Mouse (Mus musculus): ENCODE measurements around the gene Wfdc3. TPM values are rescaled to one million over a fixed set of nuclear protein-coding genes. Genes with fewer than 3 reads are reported as not detected.

The Wfdc3 gene
- polyA plus RNA-seq, 1 experiment from 2014 or later, result 1.8 TPM

- Histone ChIP-seq H3K27ac (0 out of 2 replicates have a peak overlapping the region, but pooled peaks have one; percentile 22), H3K36me3 (peaks cover 2% of the 10 kb centered on the region), H3K4me1 (replicated peaks) (peaks cover 20% of the 10 kb centered on the region), H3K9ac (no peak overlapping the region), H3K27me3 (replicated peaks) (no peaks in the 10 kb centered on the region), H3K4me2 (replicated peaks) (no peak overlapping the region), H3K4me3 (replicated peaks) (no peak overlapping the region), H3K9me3 (no peaks in the 10 kb centered on the region)
- 74% methylated on average over 14 of the region's 14 CpGs for WGBS
- no peak for ATAC-seq
Observed at GRCm38 (mm10) chr2:164773229-164773988, 27.7 kb upstream of the Wfdc3 start.

- H3K9me3 ChIP-seq, result no peaks in the 10 kb centered on the region
- H3K4me3 ChIP-seq (replicated peaks), result peak overlapping the region; percentile 95
- H3K27me3 ChIP-seq (replicated peaks), result no peaks in the 10 kb centered on the region
- H3K4me1 ChIP-seq (replicated peaks), result peaks cover 20% of the 10 kb centered on the region
- peak overlapping the region; percentile 84 for H3K4me2 ChIP-seq (replicated peaks)
- ATAC-seq, result no peak
- 62% methylated on average over 8 of the region's 8 CpGs for WGBS
- peak overlapping the region; percentile 83 for H3K9ac ChIP-seq
- H3K27ac ChIP-seq, result 0 out of 2 replicates have a peak overlapping the region, but pooled peaks have one; percentile 74
- peaks cover 7% of the 10 kb centered on the region for H3K36me3 ChIP-seq
Observed at GRCm38 (mm10) chr2:164771123-164771522, 25.4 kb upstream of the Wfdc3 start.

DNA sequence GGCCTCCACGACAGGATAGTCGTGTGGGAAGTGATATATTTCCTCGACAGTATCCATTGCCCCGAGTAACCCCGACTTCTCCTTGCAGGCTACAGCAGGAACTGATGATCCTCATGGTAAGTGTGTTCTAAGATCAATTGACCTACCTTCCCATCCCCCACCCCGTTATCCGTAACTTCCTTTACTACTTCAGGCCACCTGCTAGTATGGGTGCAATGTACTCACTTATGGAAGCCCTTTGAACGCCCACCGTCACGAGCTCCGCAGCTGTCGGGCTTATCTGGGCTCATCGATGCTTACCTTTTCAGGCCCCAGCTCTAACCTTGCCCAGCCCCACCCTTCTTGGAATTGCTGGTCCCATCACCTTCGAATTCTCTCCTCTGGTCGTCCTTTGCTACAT is 24.5 kb upstream of the Wfdc3 start:
- H3K27me3 ChIP-seq (replicated peaks), result no peaks in the 10 kb centered on the region
- no peaks in the 10 kb centered on the region for H3K9me3 ChIP-seq
- peak overlapping the region; percentile 83 for H3K9ac ChIP-seq
- H3K36me3 ChIP-seq, result peaks cover 11% of the 10 kb centered on the region
- H3K4me1 ChIP-seq (replicated peaks), result peaks cover 20% of the 10 kb centered on the region
- peak overlapping the region; percentile 95 for H3K4me3 ChIP-seq (replicated peaks)
- WGBS, result 4% methylated on average over 15 of the region's 15 CpGs
- ATAC-seq, result peak; percentile 15
- H3K4me2 ChIP-seq (replicated peaks), result peak overlapping the region; percentile 84
- peak overlapping the region; percentile 74 for H3K27ac ChIP-seq

DNA sequence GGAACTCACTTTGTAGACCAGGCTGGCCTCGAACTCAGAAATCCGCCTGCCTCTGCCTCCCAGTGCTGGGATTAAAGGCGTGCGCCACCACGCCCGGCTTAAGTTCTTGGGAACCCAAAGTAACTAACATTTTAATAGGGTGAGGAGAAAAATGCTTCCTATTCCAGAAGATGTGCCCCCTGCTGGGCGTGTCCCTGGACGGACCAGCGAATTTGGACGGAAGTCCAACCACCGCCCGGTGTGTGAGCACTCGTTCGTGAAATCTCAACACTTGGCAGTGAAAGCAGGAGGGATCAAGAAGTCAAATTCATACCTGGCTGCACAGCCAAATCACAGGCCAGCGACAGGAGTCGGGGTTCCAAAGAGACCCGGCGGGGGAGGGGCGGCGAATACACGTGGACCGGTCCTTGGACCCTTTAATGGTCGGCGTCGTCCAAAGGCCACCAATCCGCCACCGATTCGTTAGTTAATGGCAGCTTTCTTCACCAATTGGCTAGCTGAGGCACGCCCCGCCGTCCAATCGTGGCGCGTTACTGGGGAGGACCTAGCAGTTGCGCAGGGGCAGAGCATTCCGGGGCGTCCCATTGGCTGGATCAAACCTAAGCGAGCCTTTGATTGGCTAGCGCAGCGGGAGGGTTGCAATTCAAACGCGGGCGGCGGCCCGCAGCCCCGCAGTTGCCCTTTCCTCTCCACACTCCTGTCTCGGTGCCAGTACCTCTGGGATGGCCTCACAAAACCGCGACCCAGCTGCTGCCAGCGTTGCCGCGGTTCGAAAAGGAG is 23.7 kb upstream of the Wfdc3 start, which contains the start of gene Ube2c:
TSS of gene Ube2c (plus strand) at position 641 of the 780 bp plus-strand sequence.
- 2% methylated on average over 53 of the region's 53 CpGs for WGBS
- peak within 1 kb of the TSS; percentile 78 for H3K27ac ChIP-seq
- peak within 1 kb of the TSS; percentile 83 for H3K9ac ChIP-seq
- H3K27me3 ChIP-seq (replicated peaks), result no peaks in the 10 kb centered on the region
- peak within 1 kb of the TSS; percentile 95 for H3K4me3 ChIP-seq (replicated peaks)
- H3K9me3 ChIP-seq, result no peaks in the 10 kb centered on the region
- H3K36me3 ChIP-seq, result peaks cover 18% of the 10 kb centered on the region
- peak within 1 kb of the TSS; percentile 84 for H3K4me2 ChIP-seq (replicated peaks)
- ATAC-seq, result peak; percentile 98
- peaks cover 20% of the 10 kb centered on the region for H3K4me1 ChIP-seq (replicated peaks)

- H3K36me3 ChIP-seq, result peaks cover 19% of the 10 kb centered on the region
- no peak overlapping the region for H3K4me3 ChIP-seq (replicated peaks)
- peaks cover 20% of the 10 kb centered on the region for H3K4me1 ChIP-seq (replicated peaks)
- H3K9me3 ChIP-seq, result no peaks in the 10 kb centered on the region
- H3K27ac ChIP-seq, result no peak overlapping the region
- H3K27me3 ChIP-seq (replicated peaks), result no peaks in the 10 kb centered on the region
- no peak overlapping the region for H3K9ac ChIP-seq
- no peak for ATAC-seq
- H3K4me2 ChIP-seq (replicated peaks), result no peak overlapping the region
- WGBS, result 92% methylated on average over 15 of the region's 15 CpGs
Observed at GRCm38 (mm10) chr2:164767812-164768540, 22.2 kb upstream of the Wfdc3 start.

DNA sequence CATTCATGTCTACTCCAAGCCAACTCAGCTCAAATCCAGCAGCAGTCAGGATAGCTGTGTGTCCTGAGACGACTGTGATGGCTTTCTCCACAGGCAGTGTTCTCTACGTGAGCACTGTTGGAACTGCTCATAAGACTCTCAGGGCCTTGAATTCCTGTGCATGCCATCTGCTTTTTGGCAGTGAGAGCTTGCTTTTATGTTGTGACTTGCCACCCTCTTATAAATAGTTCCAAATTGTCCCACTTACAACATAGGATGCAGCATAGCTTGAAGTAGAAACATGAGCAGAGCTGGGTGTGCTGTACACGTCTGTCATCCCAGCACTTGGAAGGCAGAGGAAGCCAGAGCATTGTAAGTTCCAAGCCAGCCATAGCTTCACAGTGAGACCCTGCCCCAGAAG is 20.1 kb upstream of the Wfdc3 start:
- peaks cover 6% of the 10 kb centered on the region; the same call in 1 of the 2 replicates for H3K4me1 ChIP-seq (replicated peaks)
- H3K9me3 ChIP-seq, result no peaks in the 10 kb centered on the region
- no peak overlapping the region for H3K4me2 ChIP-seq (replicated peaks)
- no peaks in the 10 kb centered on the region for H3K27me3 ChIP-seq (replicated peaks)
- ATAC-seq, result no peak
- H3K4me3 ChIP-seq (replicated peaks), result no peak overlapping the region
- 76% methylated on average over 3 of the region's 3 CpGs for WGBS
- H3K9ac ChIP-seq, result no peak overlapping the region
- H3K36me3 ChIP-seq, result peaks cover 36% of the 10 kb centered on the region
- H3K27ac ChIP-seq, result no peak overlapping the region

DNA sequence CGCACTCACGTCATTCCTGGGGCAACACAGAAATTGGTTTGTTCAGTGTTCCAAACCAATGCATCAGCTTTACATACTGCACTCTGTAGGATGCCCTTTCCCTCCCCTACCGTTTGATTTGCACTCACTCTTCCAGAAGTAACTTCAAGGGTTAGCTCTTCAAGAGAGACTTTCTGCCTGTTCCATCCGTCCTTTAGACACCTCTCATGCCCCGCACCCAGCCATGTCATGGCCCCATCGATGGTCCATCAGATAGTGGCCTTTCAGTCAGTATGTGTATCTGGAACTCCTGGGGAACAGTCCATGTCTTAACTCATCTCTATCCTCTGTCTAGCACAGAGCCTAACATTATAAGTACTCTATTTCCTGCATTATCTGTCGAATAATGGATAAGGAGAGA is 16.9 kb upstream of the Wfdc3 start:
- no peak overlapping the region for H3K27ac ChIP-seq
- H3K4me2 ChIP-seq (replicated peaks), result no peak overlapping the region
- ATAC-seq, result no peak
- H3K27me3 ChIP-seq (replicated peaks), result no peaks in the 10 kb centered on the region
- no peaks in the 10 kb centered on the region for H3K4me1 ChIP-seq (replicated peaks)
- no peaks in the 10 kb centered on the region for H3K9me3 ChIP-seq
- 94% methylated on average over 7 of the region's 7 CpGs for WGBS
- H3K36me3 ChIP-seq, result peaks cover 50% of the 10 kb centered on the region
- no peak overlapping the region for H3K9ac ChIP-seq
- no peak overlapping the region for H3K4me3 ChIP-seq (replicated peaks)

DNA sequence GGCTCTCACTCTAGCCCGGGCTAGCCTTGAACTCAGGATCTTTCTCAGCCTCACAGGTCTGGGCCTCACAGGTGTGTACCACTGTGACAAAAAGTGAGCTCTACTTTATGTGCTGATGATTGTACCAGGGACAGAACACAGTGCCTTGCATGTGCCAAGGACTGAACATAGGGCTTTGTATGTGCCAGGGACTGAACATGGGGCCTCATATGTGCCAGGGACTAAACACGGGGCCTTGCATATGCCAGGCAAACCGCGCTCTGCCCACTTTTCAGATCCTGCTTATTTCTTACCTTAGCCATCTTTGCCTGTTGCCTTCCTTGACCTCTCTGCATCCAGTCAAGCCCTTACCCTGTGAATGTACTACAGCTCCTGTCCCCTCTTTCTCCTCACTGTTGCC is 16.2 kb upstream of the Wfdc3 start:
- H3K4me1 ChIP-seq (replicated peaks), result no peaks in the 10 kb centered on the region
- H3K9me3 ChIP-seq, result no peaks in the 10 kb centered on the region
- H3K4me2 ChIP-seq (replicated peaks), result no peak overlapping the region
- no peak for ATAC-seq
- no peak overlapping the region for H3K9ac ChIP-seq
- no peak overlapping the region for H3K4me3 ChIP-seq (replicated peaks)
- peaks cover 54% of the 10 kb centered on the region for H3K36me3 ChIP-seq
- no peak overlapping the region for H3K27ac ChIP-seq
- H3K27me3 ChIP-seq (replicated peaks), result no peaks in the 10 kb centered on the region
- 96% methylated on average over 4 of the region's 4 CpGs for WGBS

DNA sequence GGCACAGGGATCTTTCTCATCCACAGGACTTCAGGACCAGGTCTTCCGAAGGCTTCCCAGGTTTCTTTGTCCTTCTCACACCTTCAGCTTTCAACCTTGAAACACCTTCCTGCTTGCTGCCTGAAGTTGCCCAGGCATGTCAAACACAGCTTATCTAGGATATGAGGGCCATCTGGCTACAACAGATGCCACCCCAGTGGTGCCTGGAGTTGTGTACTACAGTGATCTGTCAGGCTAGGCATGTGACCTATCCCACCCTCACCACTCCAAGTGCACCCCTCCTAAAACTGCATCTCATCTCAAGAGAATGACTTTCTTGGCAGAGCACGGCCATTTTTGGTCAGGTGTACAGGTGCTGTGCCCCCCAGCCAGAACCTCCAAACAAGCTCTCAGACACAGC is 15.8 kb upstream of the Wfdc3 start:
- ATAC-seq, result peak; percentile 77; the same call in 1 of the 2 replicates
- Histone ChIP-seq H3K36me3 (peaks cover 58% of the 10 kb centered on the region), H3K27ac (no peak overlapping the region), H3K4me2 (replicated peaks) (no peak overlapping the region), H3K4me1 (replicated peaks) (no peaks in the 10 kb centered on the region), H3K27me3 (replicated peaks) (no peaks in the 10 kb centered on the region), H3K9me3 (no peaks in the 10 kb centered on the region), H3K4me3 (replicated peaks) (no peak overlapping the region), H3K9ac (no peak overlapping the region)
- WGBS, result 96% methylated on average over 2 of the region's 2 CpGs

DNA sequence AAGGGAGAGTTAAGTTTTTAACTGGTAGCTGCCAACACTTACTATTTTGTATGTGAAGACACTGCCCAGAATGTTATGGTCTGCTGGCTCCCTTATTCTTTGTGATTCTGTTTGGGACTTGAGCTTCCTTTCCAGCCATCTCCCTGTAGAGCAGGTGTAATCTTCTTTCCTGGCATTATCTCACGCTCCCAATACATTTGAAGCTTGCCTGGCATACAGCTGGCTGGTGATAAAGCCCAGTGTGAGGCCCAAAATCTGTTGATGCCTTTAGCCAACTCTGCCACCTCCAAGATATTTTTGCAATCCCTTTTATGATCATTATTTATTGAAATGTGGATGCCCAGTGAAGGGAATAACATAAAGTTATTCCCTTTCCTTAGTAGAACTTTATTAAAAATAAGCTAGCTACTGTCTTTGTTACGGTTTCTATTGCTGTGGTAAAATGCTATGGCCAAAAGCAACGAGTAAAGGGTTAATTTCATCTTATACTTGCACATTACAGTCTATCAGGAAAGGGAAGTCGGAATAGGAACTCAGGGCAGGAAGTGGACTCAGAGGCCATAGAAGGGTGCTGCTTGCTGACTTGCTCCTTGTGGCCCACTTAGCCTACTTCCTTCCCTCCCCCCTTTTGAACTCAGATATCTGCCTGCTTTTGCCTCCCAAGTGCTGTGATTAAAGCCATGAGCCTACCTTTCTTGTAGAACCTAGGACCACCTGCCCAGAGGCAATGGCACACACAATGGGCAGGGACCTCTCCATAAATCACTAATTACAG is 14.5 kb upstream of the Wfdc3 start:
- Histone ChIP-seq H3K27ac (no peak overlapping the region), H3K9ac (no peak overlapping the region), H3K27me3 (replicated peaks) (no peaks in the 10 kb centered on the region), H3K4me3 (replicated peaks) (no peak overlapping the region), H3K36me3 (peaks cover 63% of the 10 kb centered on the region), H3K9me3 (no peaks in the 10 kb centered on the region), H3K4me2 (replicated peaks) (no peak overlapping the region), H3K4me1 (replicated peaks) (no peaks in the 10 kb centered on the region)
- 81% methylated on average over 4 of the region's 4 CpGs for WGBS
- no peak for ATAC-seq

DNA sequence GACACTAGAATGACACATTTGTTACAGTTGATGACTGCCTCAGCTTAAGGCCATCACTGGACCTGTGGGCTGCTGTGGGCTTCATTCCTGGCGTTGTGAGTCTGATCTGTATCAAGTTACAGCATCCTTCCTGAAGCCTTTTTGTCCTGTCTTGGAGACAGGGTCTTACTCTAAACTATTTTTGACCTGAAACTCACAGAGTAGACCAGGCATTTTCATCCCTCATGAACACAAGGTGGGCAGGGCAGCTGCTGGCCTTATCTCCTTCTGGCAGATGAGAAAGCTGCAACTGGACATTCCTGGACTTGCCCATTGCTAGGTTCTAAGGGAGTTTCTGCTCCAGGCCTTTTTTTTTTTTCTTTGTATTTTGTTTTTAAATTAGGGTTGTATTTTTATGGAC is 13.0 kb upstream of the Wfdc3 start:
- H3K27ac ChIP-seq, result no peak overlapping the region
- H3K4me1 ChIP-seq (replicated peaks), result no peaks in the 10 kb centered on the region
- peaks cover 71% of the 10 kb centered on the region for H3K36me3 ChIP-seq
- H3K9ac ChIP-seq, result no peak overlapping the region
- H3K4me2 ChIP-seq (replicated peaks), result no peak overlapping the region
- H3K27me3 ChIP-seq (replicated peaks), result no peaks in the 10 kb centered on the region
- ATAC-seq, result no peak
- WGBS, result 69% methylated on average over 1 of the region's 1 CpGs
- no peak overlapping the region for H3K4me3 ChIP-seq (replicated peaks)
- H3K9me3 ChIP-seq, result no peaks in the 10 kb centered on the region

All from intestine, embryonic 15.5 days (tissue).